Mouse (Mus musculus): Measurements from ENCODE around the gene Ttc28. TPM values are rescaled to one million over a fixed set of nuclear protein-coding genes. Genes with fewer than 3 reads are reported as not detected.

The Ttc28 gene
- polyA plus RNA-seq, 1 experiment from 2014 or later, result 13.5 TPM

DNA sequence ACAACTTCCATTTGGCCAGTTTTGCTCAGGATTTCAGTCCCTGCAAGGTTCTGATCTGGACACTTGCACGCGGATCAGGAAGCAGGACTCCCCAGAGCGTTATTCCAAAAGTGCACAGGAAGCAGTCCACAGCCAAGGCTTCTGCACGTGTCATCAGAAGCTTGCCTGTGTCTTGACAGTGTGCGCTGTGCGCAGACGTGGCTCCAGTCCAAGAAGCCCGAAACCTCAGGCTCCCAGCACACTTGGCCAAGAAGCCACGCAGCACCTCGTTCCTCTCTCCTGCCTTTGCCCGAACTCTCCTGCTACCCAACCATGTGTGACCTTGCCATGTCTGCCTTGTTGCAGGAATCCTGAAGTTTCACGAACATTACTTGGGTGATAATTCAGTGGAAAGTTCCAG, 355.5 kb downstream of the Ttc28 start:
- Histone ChIP-seq H3K4me1 (ENCODE audit: control insufficient read depth, insufficient read depth, low read length) (peaks cover 8% of the 10 kb centered on the region), H3K4me3 (ENCODE audit: low read depth, low read length) (no peak overlapping the region), H3K4me2 (no peak overlapping the region), H3K9ac (ENCODE audit: low read length) (no peak overlapping the region), H3K9me3 (ENCODE audit: control insufficient read depth, low read length) (no peaks in the 10 kb centered on the region), H3K27ac (ENCODE audit: low read depth, low read length) (no peak overlapping the region), H3K36me3 (ENCODE audit: control insufficient read depth, insufficient read depth, low read length) (0 out of 2 replicates have a peak, but pooled peaks cover 2% of the 10 kb centered on the region), H3K27me3 (ENCODE audit: control insufficient read depth, insufficient read depth, low read length) (no peaks in the 10 kb centered on the region; the same call in 1 of the 2 replicates)
- WGBS, result 88% methylated on average over 12 of the region's 12 CpGs
- ATAC-seq (ENCODE audit: low FRiP score), result no peak
- DNase-seq (ENCODE audit: low spot score, missing footprints), result no peak

DNA sequence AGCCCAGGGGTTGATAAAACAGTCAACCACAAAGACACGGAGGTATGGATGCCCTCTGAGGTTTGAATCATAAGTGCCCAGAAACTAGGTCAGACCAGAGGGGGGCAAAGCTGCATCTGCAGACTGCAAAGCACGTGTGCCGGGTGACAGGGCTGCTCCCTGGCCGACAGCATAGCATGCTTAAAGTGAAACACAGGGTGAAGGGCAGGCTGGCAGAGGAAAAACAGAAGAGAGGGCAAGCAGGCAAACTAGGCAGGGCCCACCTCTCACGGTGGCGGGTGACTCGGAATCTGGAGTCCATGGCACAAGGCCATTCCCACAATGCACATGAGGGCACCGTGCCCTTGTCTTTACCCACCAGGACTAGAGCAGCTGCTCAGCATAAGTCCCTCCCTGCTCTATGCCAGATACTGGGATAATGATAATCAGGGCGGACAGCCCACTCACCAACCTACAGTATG, 357.6 kb downstream of the Ttc28 start:
- H3K27ac ChIP-seq (ENCODE audit: low read depth, low read length), result no peak overlapping the region
- no peaks in the 10 kb centered on the region for H3K27me3 ChIP-seq (ENCODE audit: control insufficient read depth, insufficient read depth, low read length)
- no peak overlapping the region for H3K9ac ChIP-seq (ENCODE audit: low read length)
- WGBS, result 87% methylated on average over 9 of the region's 9 CpGs
- no peaks in the 10 kb centered on the region for H3K9me3 ChIP-seq (ENCODE audit: control insufficient read depth, low read length)
- no peaks in the 10 kb centered on the region for H3K36me3 ChIP-seq (ENCODE audit: control insufficient read depth, insufficient read depth, low read length)
- no peaks in the 10 kb centered on the region; the same call in 1 of the 2 replicates for H3K4me1 ChIP-seq (ENCODE audit: control insufficient read depth, insufficient read depth, low read length)
- no peak overlapping the region for H3K4me3 ChIP-seq (ENCODE audit: low read depth, low read length)
- ATAC-seq (ENCODE audit: low FRiP score) (no peak), DNase-seq (ENCODE audit: low spot score, missing footprints) (no peak)
- no peak overlapping the region for H3K4me2 ChIP-seq

DNA sequence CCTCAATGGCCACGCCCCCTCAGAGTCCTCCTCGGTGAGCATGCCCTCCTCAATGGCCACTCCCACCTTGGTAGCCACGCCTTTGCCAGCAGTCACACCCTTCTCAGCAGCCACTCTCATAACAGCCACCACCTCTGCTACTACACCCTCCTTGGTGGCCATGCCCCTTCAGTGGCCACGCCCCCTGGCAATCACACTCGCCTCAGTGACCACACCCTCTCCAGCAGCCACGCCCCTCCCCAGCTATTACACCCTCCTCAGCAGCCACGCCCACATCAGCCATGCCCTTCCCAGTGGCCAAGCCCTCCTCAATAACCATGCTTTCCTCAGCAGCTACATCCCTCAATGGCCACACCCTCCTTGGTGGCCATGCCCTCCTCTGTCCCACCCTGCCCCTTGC, 359.6 kb downstream of the Ttc28 start:
- Histone ChIP-seq H3K27me3 (ENCODE audit: control insufficient read depth, insufficient read depth, low read length) (no peaks in the 10 kb centered on the region), H3K36me3 (ENCODE audit: control insufficient read depth, insufficient read depth, low read length) (no peaks in the 10 kb centered on the region), H3K9me3 (ENCODE audit: control insufficient read depth, low read length) (no peaks in the 10 kb centered on the region), H3K4me3 (ENCODE audit: low read depth, low read length) (no peak overlapping the region), H3K27ac (ENCODE audit: low read depth, low read length) (no peak overlapping the region), H3K4me2 (no peak overlapping the region), H3K4me1 (ENCODE audit: control insufficient read depth, insufficient read depth, low read length) (peaks cover 14% of the 10 kb centered on the region), H3K9ac (ENCODE audit: low read length) (no peak overlapping the region)
- ATAC-seq (ENCODE audit: low FRiP score) (no peak), DNase-seq (ENCODE audit: low spot score, missing footprints) (no peak)
- 55% methylated on average over 7 of the region's 7 CpGs for WGBS

- Histone ChIP-seq H3K9ac (ENCODE audit: low read length) (peak overlapping the region; percentile 35), H3K27ac (ENCODE audit: low read depth, low read length) (peak overlapping the region; percentile 30; the same call in 1 of the 2 replicates), H3K4me3 (ENCODE audit: low read depth, low read length) (no peak overlapping the region), H3K4me1 (ENCODE audit: control insufficient read depth, insufficient read depth, low read length) (peaks cover 18% of the 10 kb centered on the region), H3K36me3 (ENCODE audit: control insufficient read depth, insufficient read depth, low read length) (no peaks in the 10 kb centered on the region), H3K27me3 (ENCODE audit: control insufficient read depth, insufficient read depth, low read length) (no peaks in the 10 kb centered on the region), H3K9me3 (ENCODE audit: control insufficient read depth, low read length) (no peaks in the 10 kb centered on the region), H3K4me2 (no peak overlapping the region)
- no peak for DNase-seq (ENCODE audit: low spot score, missing footprints)
- WGBS, result 21% methylated on average over 14 of the region's 14 CpGs
- 0 out of 2 replicates have a peak, but pooled peaks have one; percentile 42 for ATAC-seq (ENCODE audit: low FRiP score)
These were observed 363.9 kb downstream of the Ttc28 start for GRCm38 (mm10) chr5:111243447-111244040.

- Histone ChIP-seq H3K4me3 (ENCODE audit: low read depth, low read length) (no peak overlapping the region), H3K36me3 (ENCODE audit: control insufficient read depth, insufficient read depth, low read length) (no peaks in the 10 kb centered on the region), H3K4me1 (ENCODE audit: control insufficient read depth, insufficient read depth, low read length) (peaks cover 18% of the 10 kb centered on the region), H3K9ac (ENCODE audit: low read length) (no peak overlapping the region), H3K9me3 (ENCODE audit: control insufficient read depth, low read length) (no peaks in the 10 kb centered on the region), H3K4me2 (no peak overlapping the region), H3K27ac (ENCODE audit: low read depth, low read length) (no peak overlapping the region), H3K27me3 (ENCODE audit: control insufficient read depth, insufficient read depth, low read length) (no peaks in the 10 kb centered on the region)
- DNase-seq (ENCODE audit: low spot score, missing footprints) (no peak), ATAC-seq (ENCODE audit: low FRiP score) (no peak)
- 52% methylated on average over 9 of the region's 9 CpGs for WGBS
These were observed 364.5 kb downstream of the Ttc28 start for GRCm38 (mm10) chr5:111244061-111244460.

- H3K4me1 ChIP-seq (ENCODE audit: control insufficient read depth, insufficient read depth, low read length), result peaks cover 18% of the 10 kb centered on the region
- H3K36me3 ChIP-seq (ENCODE audit: control insufficient read depth, insufficient read depth, low read length), result no peaks in the 10 kb centered on the region
- DNase-seq (ENCODE audit: low spot score, missing footprints) (no peak), ATAC-seq (ENCODE audit: low FRiP score) (no peak)
- H3K27me3 ChIP-seq (ENCODE audit: control insufficient read depth, insufficient read depth, low read length), result no peaks in the 10 kb centered on the region
- no peak overlapping the region for H3K27ac ChIP-seq (ENCODE audit: low read depth, low read length)
- no peak overlapping the region for H3K4me2 ChIP-seq
- H3K4me3 ChIP-seq (ENCODE audit: low read depth, low read length), result no peak overlapping the region
- whole genome bisulfite sequencing, result 91% methylated on average over 10 of the region's 10 CpGs
- H3K9ac ChIP-seq (ENCODE audit: low read length), result no peak overlapping the region
- H3K9me3 ChIP-seq (ENCODE audit: control insufficient read depth, low read length), result no peaks in the 10 kb centered on the region
These were observed 368.1 kb downstream of the Ttc28 start for GRCm38 (mm10) chr5:111247571-111248265.

DNA sequence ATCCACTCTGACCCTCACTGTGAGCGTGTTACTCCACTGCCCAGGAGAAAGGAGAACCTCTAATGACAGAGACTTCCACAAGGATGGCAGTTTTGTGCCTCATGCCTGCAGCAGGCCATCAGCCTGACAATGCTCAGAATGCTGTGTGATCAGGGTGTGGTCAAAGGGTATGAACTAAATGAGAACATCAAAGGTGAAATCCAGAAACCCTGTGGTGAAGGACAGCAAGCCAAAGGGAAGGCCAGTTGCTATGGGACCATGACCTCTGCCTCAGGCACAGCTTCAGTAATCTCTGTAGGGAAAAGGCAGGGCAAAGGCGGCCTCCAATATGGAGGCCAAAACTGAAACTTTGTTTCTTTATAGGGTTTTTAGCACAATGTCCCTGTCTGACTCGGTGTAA, 372.5 kb downstream of the Ttc28 start:
- ATAC-seq (ENCODE audit: low FRiP score) (no peak), DNase-seq (ENCODE audit: low spot score, missing footprints) (peak; percentile 82)
- Histone ChIP-seq H3K27ac (ENCODE audit: low read depth, low read length) (no peak overlapping the region), H3K36me3 (ENCODE audit: control insufficient read depth, insufficient read depth, low read length) (no peaks in the 10 kb centered on the region), H3K27me3 (ENCODE audit: control insufficient read depth, insufficient read depth, low read length) (no peaks in the 10 kb centered on the region), H3K4me2 (no peak overlapping the region), H3K4me3 (ENCODE audit: low read depth, low read length) (no peak overlapping the region), H3K9ac (ENCODE audit: low read length) (no peak overlapping the region), H3K4me1 (ENCODE audit: control insufficient read depth, insufficient read depth, low read length) (peaks cover 24% of the 10 kb centered on the region), H3K9me3 (ENCODE audit: control insufficient read depth, low read length) (no peaks in the 10 kb centered on the region)
- WGBS, result 61% methylated on average over 3 of the region's 3 CpGs

DNA sequence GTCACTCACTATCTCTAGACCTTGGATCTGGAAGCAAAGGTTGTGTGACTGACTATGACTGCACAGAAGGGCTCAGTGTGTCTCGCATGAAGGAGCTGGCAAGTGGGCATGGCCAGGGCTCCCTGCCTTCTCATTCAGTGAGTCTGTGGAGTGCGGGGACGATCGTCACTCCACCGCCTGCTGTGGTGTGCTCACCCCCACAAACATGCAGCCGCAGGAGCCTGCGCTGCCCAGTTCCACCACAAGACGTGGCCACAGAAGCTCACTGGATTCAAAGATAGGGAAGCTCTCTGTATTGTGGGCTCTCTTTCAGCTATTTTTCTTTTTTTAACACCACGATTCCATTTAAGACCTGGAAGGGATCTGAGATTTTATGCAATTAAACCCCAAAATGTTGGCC, 374.8 kb downstream of the Ttc28 start:
- ATAC-seq (ENCODE audit: low FRiP score) (no peak), DNase-seq (ENCODE audit: low spot score, missing footprints) (no peak)
- H3K27ac ChIP-seq (ENCODE audit: low read depth, low read length), result no peak overlapping the region
- H3K36me3 ChIP-seq (ENCODE audit: control insufficient read depth, insufficient read depth, low read length), result no peaks in the 10 kb centered on the region
- no peaks in the 10 kb centered on the region for H3K27me3 ChIP-seq (ENCODE audit: control insufficient read depth, insufficient read depth, low read length)
- H3K9me3 ChIP-seq (ENCODE audit: control insufficient read depth, low read length), result no peaks in the 10 kb centered on the region
- no peak overlapping the region for H3K4me3 ChIP-seq (ENCODE audit: low read depth, low read length)
- no peak overlapping the region for H3K4me2 ChIP-seq
- H3K9ac ChIP-seq (ENCODE audit: low read length), result no peak overlapping the region
- peaks cover 24% of the 10 kb centered on the region for H3K4me1 ChIP-seq (ENCODE audit: control insufficient read depth, insufficient read depth, low read length)
- 77% methylated on average over 9 of the region's 9 CpGs for whole genome bisulfite sequencing

DNA sequence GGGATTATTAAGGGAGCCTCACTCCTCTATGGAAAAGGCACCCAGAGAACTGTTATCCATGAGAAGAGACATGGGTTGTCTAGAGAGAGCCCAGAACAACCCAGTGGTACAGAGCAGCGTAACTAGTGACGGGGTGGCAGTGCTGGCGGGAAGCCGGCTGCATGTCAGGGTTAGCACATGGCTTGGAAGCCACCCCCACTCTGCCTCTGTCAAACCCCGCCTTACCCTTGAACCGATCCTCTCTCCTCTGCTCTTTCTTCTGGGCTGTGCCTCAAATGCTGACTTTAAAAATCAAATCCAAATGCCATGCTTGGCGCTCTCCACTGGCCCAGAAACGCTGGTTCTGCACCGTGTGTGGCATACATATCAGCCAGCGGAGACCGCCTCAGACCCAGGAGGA, 375.2 kb downstream of the Ttc28 start:
- H3K9me3 ChIP-seq (ENCODE audit: control insufficient read depth, low read length), result no peaks in the 10 kb centered on the region
- H3K4me2 ChIP-seq, result no peak overlapping the region
- no peak overlapping the region for H3K4me3 ChIP-seq (ENCODE audit: low read depth, low read length)
- H3K4me1 ChIP-seq (ENCODE audit: control insufficient read depth, insufficient read depth, low read length), result peaks cover 24% of the 10 kb centered on the region
- H3K27me3 ChIP-seq (ENCODE audit: control insufficient read depth, insufficient read depth, low read length), result no peaks in the 10 kb centered on the region
- 78% methylated on average over 11 of the region's 11 CpGs for WGBS
- 0 out of 2 replicates have a peak overlapping the region, but pooled peaks have one; percentile 78 for H3K27ac ChIP-seq (ENCODE audit: low read depth, low read length)
- DNase-seq (ENCODE audit: low spot score, missing footprints) (no peak), ATAC-seq (ENCODE audit: low FRiP score) (no peak)
- no peaks in the 10 kb centered on the region for H3K36me3 ChIP-seq (ENCODE audit: control insufficient read depth, insufficient read depth, low read length)
- H3K9ac ChIP-seq (ENCODE audit: low read length), result no peak overlapping the region

Data from midbrain, embryonic 11.5 days (tissue).